Mouse (Mus musculus): ENCODE results near the gene Armc7.

Gene Armc7

DNA sequence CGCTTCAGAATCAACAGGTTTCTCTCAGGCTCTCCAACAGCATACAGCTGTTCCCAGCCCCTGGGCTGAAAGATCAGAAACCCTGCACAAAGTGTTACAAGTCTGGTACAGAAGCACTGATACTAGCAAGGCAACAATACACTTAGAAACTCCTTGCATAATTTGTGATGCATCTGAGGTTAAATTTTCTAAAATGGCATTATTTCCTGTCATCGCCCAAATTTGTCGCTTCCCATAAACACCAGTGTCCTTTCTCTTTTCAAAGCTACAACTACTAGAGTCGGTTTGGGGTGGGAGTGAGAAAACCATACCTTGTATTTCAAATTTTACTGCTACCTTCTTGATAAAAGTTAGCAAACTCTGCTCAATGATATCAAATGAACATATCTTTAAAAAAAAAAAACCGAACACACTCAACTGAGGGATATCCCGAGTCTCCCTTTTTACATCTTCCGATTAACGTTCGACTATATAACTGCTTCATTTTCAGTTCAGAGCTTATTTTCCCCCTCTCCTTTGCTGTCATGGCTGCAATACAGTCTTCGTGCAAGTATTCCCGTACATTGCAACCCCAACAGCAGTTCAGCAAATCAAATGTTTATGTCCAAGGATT, 59.4 kb downstream of the Armc7 start:
- no peak for DNase-seq

DNA sequence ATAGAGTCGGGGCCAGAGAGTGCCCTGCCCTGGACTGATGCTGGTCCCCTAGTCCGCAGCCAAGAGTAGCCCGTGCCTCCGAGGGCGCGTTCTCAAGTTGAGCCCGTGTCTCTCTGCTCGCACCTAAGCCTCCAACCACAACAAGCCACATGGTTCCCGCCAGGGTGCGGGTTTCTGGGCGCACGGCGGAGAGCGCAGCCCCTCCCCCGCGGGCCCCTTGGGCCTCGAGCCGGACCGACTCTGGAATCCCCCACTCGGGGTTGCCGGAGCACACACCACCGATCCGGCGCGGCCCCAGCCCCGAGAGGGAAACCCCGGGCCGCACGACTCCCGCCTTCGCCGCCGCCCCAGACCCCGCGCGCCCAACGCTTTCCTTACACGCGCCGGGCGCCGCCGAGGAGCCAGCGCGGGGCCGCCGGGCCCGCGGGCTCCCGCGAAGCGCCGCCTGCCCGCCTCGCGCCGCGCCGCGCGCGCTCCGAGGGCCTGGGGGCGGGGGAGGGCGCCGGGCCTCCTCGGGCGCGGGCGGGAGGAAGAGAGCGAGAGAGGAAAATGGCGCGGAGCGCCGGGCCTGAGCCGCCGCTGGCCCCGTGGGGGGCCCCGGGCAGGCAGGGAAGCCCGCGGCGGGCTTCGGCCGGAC, 60.1 kb downstream of the Armc7 start:
- DNase-seq, result peak; percentile 83

DNA sequence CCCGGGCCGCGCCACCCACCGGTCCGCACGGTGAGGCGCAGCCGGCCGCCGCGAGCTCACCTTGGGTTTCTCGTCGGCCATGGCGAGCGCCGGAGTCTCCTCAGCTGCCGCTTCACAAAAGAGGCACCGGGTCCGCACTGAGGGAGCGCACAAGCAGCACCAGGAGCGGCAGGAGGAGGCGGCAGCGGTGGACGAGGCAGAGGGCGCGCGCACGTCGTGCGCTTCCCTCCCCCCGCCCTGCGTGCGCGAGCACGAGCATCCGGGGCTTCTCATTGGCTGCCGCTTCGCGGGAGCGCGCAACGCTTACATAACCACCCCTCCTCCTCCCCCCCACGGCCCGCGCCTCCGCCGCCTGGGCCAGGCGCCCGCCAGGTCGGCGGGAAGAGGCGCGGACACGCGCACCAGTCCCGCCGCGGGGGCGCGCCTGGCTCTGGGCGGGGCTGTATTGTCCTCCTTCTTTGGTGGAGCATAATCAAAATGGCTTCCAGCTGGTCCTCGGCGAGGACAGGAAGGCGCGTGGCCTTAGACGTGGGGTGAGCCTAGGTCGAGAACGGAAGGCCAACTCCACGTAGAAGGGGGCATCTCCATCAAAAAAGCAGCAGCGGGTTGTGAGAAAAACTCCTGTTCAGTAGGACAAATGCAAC, 60.7 kb downstream of the Armc7 start, which contains the start of gene Sumo2:
TSS of gene Sumo2 (minus strand) at position 239 of the 644 bp plus-strand sequence.
- DNase-seq, result peak; percentile 100

DNA sequence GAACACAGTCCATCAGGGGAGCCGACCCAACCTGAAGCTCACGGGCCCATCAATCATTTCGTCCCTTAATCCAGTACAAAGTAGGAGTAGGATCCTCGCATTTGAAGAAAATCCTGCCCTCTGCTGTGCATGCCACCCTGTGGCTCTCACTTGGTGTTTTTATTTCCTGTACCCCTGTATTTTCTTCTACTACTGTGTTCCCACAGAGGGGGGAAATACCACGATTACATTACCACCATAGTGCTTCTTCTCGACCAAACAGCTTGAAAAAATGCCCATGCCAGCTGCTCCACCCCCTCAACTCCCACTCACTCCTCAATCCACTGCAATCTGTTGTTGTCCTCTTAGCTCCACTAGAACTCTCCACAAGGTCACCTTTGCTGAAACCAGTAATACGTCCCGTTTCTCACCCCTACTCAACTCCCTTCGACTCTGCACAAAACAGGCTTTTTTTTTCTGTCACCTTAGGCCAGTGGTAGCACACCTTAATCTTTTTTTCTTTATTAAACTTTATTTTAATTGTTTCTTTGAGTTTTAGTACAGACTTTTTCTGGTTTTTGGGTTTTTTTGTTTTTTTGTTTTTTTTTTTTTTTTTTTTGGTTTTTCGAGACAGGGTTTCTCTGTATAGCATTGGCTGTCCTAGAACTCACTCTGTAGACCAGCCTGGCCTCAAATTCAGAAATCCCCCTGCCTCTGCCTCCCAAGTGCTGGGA, 61.5 kb downstream of the Armc7 start:
- DNase-seq, result no peak

DNA sequence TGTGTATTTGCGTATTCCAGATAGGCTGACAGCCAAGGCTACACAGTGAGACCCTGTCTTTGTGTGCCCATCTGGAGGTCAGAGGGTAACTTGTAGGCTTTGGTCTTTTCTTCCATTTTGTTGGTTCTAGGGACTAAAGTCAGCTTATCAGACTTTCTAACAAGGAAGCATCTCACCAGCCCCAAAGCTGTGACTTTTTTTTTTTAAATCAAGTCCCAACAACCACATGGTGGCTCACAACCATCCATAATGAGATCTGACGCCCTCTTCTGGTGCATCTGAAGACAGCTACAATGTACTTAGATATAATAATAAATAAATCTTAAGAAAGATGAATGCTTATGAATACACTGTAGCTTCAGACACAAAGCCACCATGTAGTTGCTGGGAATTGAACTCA, 62.6 kb downstream of the Armc7 start:
- no peak for DNase-seq
